Mouse (Mus musculus) MEL (cell line): ENCODE measurements around the gene Senp3. TPM values are rescaled to one million over a fixed set of nuclear protein-coding genes. Genes with fewer than 3 reads are reported as not detected.

Source experiments
- DNase-seq: peaks from one replicate; pipeline ENCODE4 v3.0.0; 2011; ENCODE audit warnings: low read depth, low spot score
- H3K27ac ChIP-seq: 2 replicates; pipeline ENCODE4 v1.5.1; 2012; ENCODE audit warnings: low read depth, mild to moderate bottlenecking, control low read depth, low read length, moderate library complexity; ENCODE audit not compliant: control insufficient read depth
- H3K27me3 ChIP-seq, 2 experiments: fragments of 150-350 bp in 1 of 2; sonication (generic) in 1 of 2; 2 replicates each; pipeline ENCODE4 v1.6.1; 2012; ENCODE audit warnings: low read length in 2 of 2, mild to moderate bottlenecking in 2 of 2, improper control_type of control experiment in 1 of 2, moderate library complexity in 1 of 2; ENCODE audit not compliant: insufficient read depth in 2 of 2, control insufficient read depth in 1 of 2
- H3K36me3 ChIP-seq, 2 experiments: 2 replicates each; pipeline ENCODE4 v1.6.1; 2012 to 2014; ENCODE audit warnings: low read length in 2 of 2, improper control_type of control experiment in 1 of 2, inconsistent platforms in 1 of 2, mild to moderate bottlenecking in 1 of 2; ENCODE audit not compliant: insufficient read depth in 2 of 2, control insufficient read depth in 1 of 2
- H3K4me1 ChIP-seq, 2 experiments: fragments of 150-350 bp in 1 of 2; sonication (generic) in 1 of 2; 2 replicates each; pipeline ENCODE4 v1.6.1; 2012; ENCODE audit warnings: low read length in 2 of 2, improper control_type of control experiment in 1 of 2, mild to moderate bottlenecking in 1 of 2; ENCODE audit not compliant: insufficient read depth in 2 of 2, control insufficient read depth in 1 of 2
- H3K4me3 ChIP-seq, 2 experiments: fragments of 150-350 bp in 1 of 2; sonication (generic) in 1 of 2; 2 replicates each; pipeline ENCODE4 v1.5.1; 2012; ENCODE audit warnings: low read depth in 2 of 2, low read length in 2 of 2, mild to moderate bottlenecking in 2 of 2, moderate library complexity in 2 of 2, control low read depth in 1 of 2, improper control_type of control experiment in 1 of 2; ENCODE audit not compliant: control insufficient read depth in 1 of 2, insufficient read depth in 1 of 2
- H3K79me2 ChIP-seq: 2 replicates; pipeline ENCODE4 v1.6.1; 2012; ENCODE audit warnings: mild to moderate bottlenecking, low read length, moderate library complexity; ENCODE audit not compliant: control insufficient read depth, poor library complexity, insufficient read depth
- H3K9ac ChIP-seq: 2 replicates; pipeline ENCODE4 v1.6.1; 2012; ENCODE audit warnings: low read depth, mild to moderate bottlenecking, control low read depth, low read length, moderate library complexity; ENCODE audit not compliant: control insufficient read depth, poor library complexity, severe bottlenecking
- H3K9me3 ChIP-seq: fragments of 150-350 bp; sonication (generic); replicated peaks from 2 replicates; pipeline ENCODE4 v1.6.1; 2012; ENCODE audit warnings: mild to moderate bottlenecking, low read length, improper control_type of control experiment, moderate library complexity; ENCODE audit not compliant: insufficient read depth
- BHLHE40 ChIP-seq: IDR thresholded peaks from 2 replicates; pipeline ENCODE4 v1.6.1; 2012; ENCODE audit warnings: low read depth, mild to moderate bottlenecking, inconsistent platforms, low read length, improper control_type of control experiment, borderline replicate concordance
- CHD1 ChIP-seq: IDR thresholded peaks from 2 replicates; pipeline ENCODE4 v1.6.1; 2012; ENCODE audit warnings: low read depth, mild to moderate bottlenecking, inconsistent platforms, low read length, improper control_type of control experiment
- E2F4 ChIP-seq: IDR thresholded peaks from 2 replicates; pipeline ENCODE4 v1.6.1; 2011; ENCODE audit warnings: low read depth, low read length, improper control_type of control experiment, borderline replicate concordance
- ELF1 ChIP-seq: IDR thresholded peaks from 2 replicates; pipeline ENCODE4 v1.6.1; 2014; ENCODE audit warnings: low read depth, mild to moderate bottlenecking, inconsistent platforms, low read length, improper control_type of control experiment, moderate library complexity
- EP300 ChIP-seq, 2 experiments: IDR thresholded peaks; 2 replicates each; pipeline ENCODE4 v1.6.1; 2011; ENCODE audit warnings: improper control_type of control experiment in 2 of 2, low read length in 2 of 2, low read depth in 1 of 2, mild to moderate bottlenecking in 1 of 2
- GABPA ChIP-seq: IDR thresholded peaks from 2 replicates; pipeline ENCODE4 v1.6.1; 2012; ENCODE audit warnings: low read depth, mild to moderate bottlenecking, inconsistent platforms, low read length, improper control_type of control experiment, moderate library complexity
- GATA1 ChIP-seq: IDR thresholded peaks from 2 replicates; pipeline ENCODE4 v1.6.1; 2011; ENCODE audit warnings: low read depth, low read length, improper control_type of control experiment
- HCFC1 ChIP-seq: IDR thresholded peaks from 2 replicates; pipeline ENCODE4 v1.6.1; 2012; ENCODE audit warnings: low read depth, mild to moderate bottlenecking, inconsistent platforms, low read length, improper control_type of control experiment, moderate library complexity
- KAT2A ChIP-seq: conservative IDR thresholded peaks from 2 replicates; pipeline ENCODE4 v1.6.1; 2012; ENCODE audit warnings: low read depth, low read length, improper control_type of control experiment, inconsistent platforms
- MAFK ChIP-seq: IDR thresholded peaks from 2 replicates; pipeline ENCODE4 v1.6.1; 2011; ENCODE audit warnings: low read depth, mild to moderate bottlenecking, low read length, improper control_type of control experiment, borderline replicate concordance
- MAX ChIP-seq: IDR thresholded peaks from 2 replicates; pipeline ENCODE4 v1.6.1; 2011; ENCODE audit warnings: low read length, improper control_type of control experiment
- MEF2A ChIP-seq: IDR thresholded peaks from 2 replicates; pipeline ENCODE4 v1.6.1; 2014; ENCODE audit warnings: low read depth, mild to moderate bottlenecking, inconsistent platforms, low read length, improper control_type of control experiment; ENCODE audit not compliant: poor library complexity, insufficient replicate concordance, severe bottlenecking; ENCODE audit errors: extremely low read depth
- MYC ChIP-seq: IDR thresholded peaks from 2 replicates; pipeline ENCODE4 v1.6.1; 2011; ENCODE audit warnings: low read depth, mild to moderate bottlenecking, low read length, improper control_type of control experiment, moderate library complexity
- NELFE ChIP-seq: IDR thresholded peaks from 2 replicates; pipeline ENCODE4 v1.6.1; 2011; ENCODE audit warnings: low read depth, low read length, improper control_type of control experiment
- POLR2A ChIP-seq, 2 experiments: IDR thresholded peaks; 2 replicates each; pipeline ENCODE4 v1.6.1; 2011 to 2012; ENCODE audit warnings: low read length in 2 of 2, mild to moderate bottlenecking in 2 of 2, control low read depth in 1 of 2, improper control_type of control experiment in 1 of 2, low read depth in 1 of 2, moderate library complexity in 1 of 2; ENCODE audit not compliant: control insufficient read depth in 1 of 2, insufficient read depth in 1 of 2, poor library complexity in 1 of 2
- POLR2AphosphoS5 ChIP-seq: IDR thresholded peaks from 2 replicates; pipeline ENCODE4 v1.6.1; 2012; ENCODE audit warnings: low read depth, borderline replicate concordance, mild to moderate bottlenecking, inconsistent platforms, low read length, moderate library complexity, mixed read lengths
- RAD21 ChIP-seq: IDR thresholded peaks from 2 replicates; pipeline ENCODE4 v1.6.1; 2011; ENCODE audit warnings: mild to moderate bottlenecking, low read depth, low read length, improper control_type of control experiment
- SIN3A ChIP-seq: IDR thresholded peaks from 2 replicates; pipeline ENCODE4 v1.6.1; 2012; ENCODE audit warnings: low read length, improper control_type of control experiment, inconsistent platforms
- TCF12 ChIP-seq: IDR thresholded peaks from 2 replicates; pipeline ENCODE4 v1.6.1; 2014; ENCODE audit warnings: low read depth, mild to moderate bottlenecking, inconsistent platforms, low read length, improper control_type of control experiment, moderate library complexity
- UBTF ChIP-seq: IDR thresholded peaks from 2 replicates; pipeline ENCODE4 v1.6.1; 2012; ENCODE audit warnings: low read depth, mild to moderate bottlenecking, inconsistent platforms, low read length, improper control_type of control experiment, moderate library complexity, borderline replicate concordance; ENCODE audit not compliant: insufficient read depth
- USF1 ChIP-seq: IDR thresholded peaks from 2 replicates; pipeline ENCODE4 v1.6.1; 2014; ENCODE audit warnings: low read depth, mild to moderate bottlenecking, inconsistent platforms, low read length, improper control_type of control experiment, moderate library complexity
- USF2 ChIP-seq, 2 experiments: IDR thresholded peaks; 2 replicates each; pipeline ENCODE4 v1.6.1; 2011 to 2012; ENCODE audit warnings: improper control_type of control experiment in 2 of 2, low read length in 2 of 2, borderline replicate concordance in 1 of 2, inconsistent platforms in 1 of 2, low read depth in 1 of 2, mild to moderate bottlenecking in 1 of 2; ENCODE audit not compliant: insufficient read depth in 1 of 2
- ZC3H11A ChIP-seq: IDR thresholded peaks from 2 replicates; pipeline ENCODE4 v1.6.1; 2012; ENCODE audit warnings: low read depth, mild to moderate bottlenecking, inconsistent platforms, low read length, improper control_type of control experiment
- ZMIZ1 ChIP-seq: IDR thresholded peaks from 2 replicates; pipeline ENCODE4 v1.6.1; 2012; ENCODE audit warnings: low read depth, mild to moderate bottlenecking, inconsistent platforms, low read length, improper control_type of control experiment, moderate library complexity
- ZNF384 ChIP-seq: IDR thresholded peaks from 2 replicates; pipeline ENCODE4 v1.6.1; 2012; ENCODE audit warnings: low read depth, mild to moderate bottlenecking, inconsistent platforms, low read length, improper control_type of control experiment
- polyA plus RNA-seq, 2 experiments: library from polyadenylated mRNA; stranded (reverse) in 1 of 2; unstranded in 1 of 2; fragments of >175 nt in 1 of 2; fragments of >200 nt in 1 of 2; gene quantifications; 2 replicates each; pipeline versions ENCODE4 v1.2.1 to v1.2.4; 2012; ENCODE audit warnings: low replicate concordance in 2 of 2, low read depth in 1 of 2; ENCODE audit not compliant: insufficient read length in 2 of 2, insufficient read depth in 1 of 2, missing spikeins in 1 of 2
- total RNA-seq: library from RNA; depleted of rRNA; stranded (reverse); fragments of 300-350 nt; gene quantifications from 2 replicates; pipeline ENCODE4 v1.2.3, GENCODE M21; 2012

Senp3 gene
- total and polyA plus RNA-seq, 3 experiments, result 147 to 890 (median 171) TPM

DNA sequence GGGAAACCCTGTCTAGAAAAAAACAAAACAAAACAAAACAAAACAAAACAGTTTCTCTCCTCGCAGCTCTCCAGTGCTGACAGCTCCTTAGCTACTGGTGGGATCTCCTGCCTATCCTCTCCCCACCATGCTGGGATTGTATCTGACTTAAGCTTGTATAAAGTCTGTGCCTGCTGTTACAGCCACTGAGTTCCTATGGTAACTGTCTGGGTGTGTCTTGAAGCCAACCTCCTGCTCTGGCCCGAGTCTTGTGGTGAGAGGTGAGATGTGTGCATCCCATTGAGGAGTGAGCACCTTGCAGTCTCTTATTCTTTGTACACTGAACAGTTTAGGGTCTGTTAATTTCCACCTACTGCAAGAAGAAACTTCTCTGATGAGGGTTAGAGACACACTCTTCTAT, 41.2 kb upstream of the Senp3 start:
- Histone ChIP-seq H3K27me3 (no peaks in the 10 kb centered on the region), H3K9me3 (no peaks in the 10 kb centered on the region), H3K79me2 (no peaks in the 10 kb centered on the region)

DNA sequence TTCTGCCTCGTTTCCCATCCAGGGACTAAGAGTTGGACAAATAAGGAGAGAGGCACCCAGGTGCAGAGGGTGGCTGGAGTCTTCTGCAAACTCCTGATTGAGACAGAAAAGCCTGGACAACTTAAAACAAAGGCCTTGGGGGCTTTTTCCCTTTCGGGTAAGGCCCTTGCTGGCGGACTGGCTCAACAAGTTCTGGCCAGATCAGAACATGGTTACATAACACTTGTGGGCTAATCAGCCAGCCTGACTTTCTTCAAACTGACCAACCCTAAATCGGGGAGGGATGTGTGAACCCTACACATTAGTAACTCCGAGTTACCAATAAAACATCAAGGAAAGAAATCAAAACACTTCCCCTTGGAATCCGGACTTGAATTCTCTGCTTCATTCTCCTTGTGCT, 39.0 kb upstream of the Senp3 start:
- Histone ChIP-seq H3K4me3 (no peak overlapping the region), H3K9ac (no peak overlapping the region), H3K9me3 (no peaks in the 10 kb centered on the region), H3K79me2 (no peaks in the 10 kb centered on the region), H3K27ac (no peak overlapping the region), H3K27me3 (no peaks in the 10 kb centered on the region), H3K36me3 (peaks cover 0 to 4% of the 10 kb centered on the region in 2 experiments; a peak in 2 of 4 replicates), H3K4me1 (peaks cover 2 to 3% of the 10 kb centered on the region in 2 experiments; a peak in 1 of 4 replicates)
- no peak for DNase-seq
- TF ChIP-seq MEF2A (no peak), TCF12 (no peak), MYC (no peak), ZNF384 (no peak), HCFC1 (no peak), MAFK (no peak), GABPA (no peak), MAX (no peak), ZC3H11A (no peak), SIN3A (no peak), CHD1 (no peak), USF2 (IDR thresholded peaks at IDR 0.05; ENCODE audit: borderline replicate concordance in 1 of 2, insufficient read depth in 1 of 2, low read depth in 1 of 2, low read length in 2 of 2) (no peak), UBTF (no peak), USF1 (no peak), NELFE (no peak), RAD21 (no peak), POLR2A (IDR thresholded peaks at IDR 0.05; ENCODE audit: control insufficient read depth in 1 of 2, insufficient read depth in 1 of 2, low read depth in 1 of 2, low read length in 2 of 2, poor library complexity in 1 of 2) (no peak), KAT2A (no peak), E2F4 (no peak)

More for the DNA sequence above, 41.2 kb upstream of the Senp3 start:
- DNase-seq, result no peak
- Histone ChIP-seq H3K36me3 (peaks cover 0 to 2% of the 10 kb centered on the region in 2 experiments; a peak in 1 of 4 replicates), H3K27ac (no peak overlapping the region), H3K9ac (no peak overlapping the region), H3K4me1 (0 out of 4 replicates have a peak, but pooled peaks cover 2% of the 10 kb centered on the region in 2 experiments), H3K4me3 (no peak overlapping the region)
- TF ChIP-seq E2F4 (no peak), GATA1 (no peak), ZMIZ1 (no peak), POLR2AphosphoS5 (no peak), TCF12 (no peak), NELFE (no peak), ELF1 (no peak), MAFK (no peak), EP300 (IDR thresholded peaks at IDR 0.05; ENCODE audit: low read depth in 1 of 2, low read length in 2 of 2) (no peak), BHLHE40 (no peak)
- TF ChIP-seq, all 39 proteins: peak for 0
